Mouse (Mus musculus) adrenal gland, postnatal 25 days (tissue): ENCODE results near the gene Pigyl. TPM values are rescaled to one million over a fixed set of nuclear protein-coding genes. Genes with fewer than 3 reads are reported as not detected.

Experiments used
- DNase-seq: peaks from one replicate; pipeline ENCODE4 v3.0.0; 2021; ENCODE audit warnings: mixed read lengths
- microRNA-seq, 2 experiments: library from miRNA; unstranded; fragments of <30 nt; microRNA quantifications; one replicate each; pipeline ENCODE4 v1.2.0; 2021
- total RNA-seq: library from RNA; stranded (reverse); gene quantifications from 2 replicates; pipeline ENCODE4 v1.2.3, GENCODE M21; 2021

Gene Pigyl
- total RNA-seq, 1 experiment from 2014 or later = 64.8 TPM

GRCm38 (mm10) chr9:22196412-22196811 is 39.8 kb downstream of the Pigyl start:
- no peak for DNase-seq

Small RNA genes lying within 50 kb of the gene (microRNA-seq; reads per million reads assigned to microRNA genes)
- 0 to 0.36 reads per million in 2 experiments for gene Mir7084

Other genes with a start within 250 kb of the Pigyl start
- gene Rab3d, start 238.7 kb upstream of the Pigyl start, total RNA-seq = 36.3 and 71.9 TPM in 2 replicates
- 13.6 and 19.1 TPM in 2 replicates for gene Ccdc159, start 229.4 kb upstream of the Pigyl start, total RNA-seq
- 471 and 609 TPM in 2 replicates for gene Tmem205, start 229.3 kb upstream of the Pigyl start, total RNA-seq
- gene Plppr2, start 219.8 kb upstream of the Pigyl start, total RNA-seq = 35.6 and 40.5 TPM in 2 replicates
- 14.0 and 19.4 TPM in 2 replicates for gene Swsap1, start 201.1 kb upstream of the Pigyl start, total RNA-seq
- 1.6 and 1.8 TPM in 2 replicates for gene Epor, start 193.3 kb upstream of the Pigyl start, total RNA-seq
- gene Rgl3, start 167.4 kb upstream of the Pigyl start, total RNA-seq = 33.9 and 66.9 TPM in 2 replicates
- 1.3 and 3.7 TPM in 2 replicates for gene Ccdc151, start 154.2 kb upstream of the Pigyl start, total RNA-seq
- gene Prkcsh, start 154.0 kb upstream of the Pigyl start, total RNA-seq = 161 and 164 TPM in 2 replicates
- 0.90 and 2.9 TPM in 2 replicates for gene Elavl3, start 104.8 kb upstream of the Pigyl start, total RNA-seq
- gene Gm49318, start 85.6 kb upstream of the Pigyl start, total RNA-seq = not detected in 2 replicates
- gene Zfp653, start 85.5 kb upstream of the Pigyl start, total RNA-seq = 9.4 and 12.4 TPM in 2 replicates
- gene Ecsit, start 71.4 kb upstream of the Pigyl start, total RNA-seq = 45.7 and 60.4 TPM in 2 replicates
- gene Cnn1, start 57.6 kb upstream of the Pigyl start, total RNA-seq = 0.46 and 0.76 TPM in 2 replicates
- 75.1 and 75.8 TPM in 2 replicates for gene Elof1, start 39.7 kb upstream of the Pigyl start, total RNA-seq
- gene Acp5, start 21.1 kb upstream of the Pigyl start, total RNA-seq = 19.0 and 25.4 TPM in 2 replicates
- 2.4 and 3.2 TPM in 2 replicates for gene Zfp872, start 31.2 kb downstream of the Pigyl start, total RNA-seq
- 46.4 and 52.1 TPM in 2 replicates for gene Zfp809, start 68.9 kb downstream of the Pigyl start, total RNA-seq
- 0.82 and 1.1 TPM in 2 replicates for gene Zfp599, start 103.0 kb downstream of the Pigyl start, total RNA-seq
- gene Zfp810, start 150.8 kb downstream of the Pigyl start, total RNA-seq = 7.9 and 11.0 TPM in 2 replicates
- 8.6 and 15.6 TPM in 2 replicates for gene Anln, start 232.3 kb downstream of the Pigyl start, total RNA-seq